Mouse (Mus musculus): ENCODE results near the gene Pyroxd2.
"Not testable (repeated sequence)": the region's sequence is repeated elsewhere in the genome, so short reads cannot be mapped to it uniquely, and the experiment has no call there.

The Pyroxd2 gene

DNA sequence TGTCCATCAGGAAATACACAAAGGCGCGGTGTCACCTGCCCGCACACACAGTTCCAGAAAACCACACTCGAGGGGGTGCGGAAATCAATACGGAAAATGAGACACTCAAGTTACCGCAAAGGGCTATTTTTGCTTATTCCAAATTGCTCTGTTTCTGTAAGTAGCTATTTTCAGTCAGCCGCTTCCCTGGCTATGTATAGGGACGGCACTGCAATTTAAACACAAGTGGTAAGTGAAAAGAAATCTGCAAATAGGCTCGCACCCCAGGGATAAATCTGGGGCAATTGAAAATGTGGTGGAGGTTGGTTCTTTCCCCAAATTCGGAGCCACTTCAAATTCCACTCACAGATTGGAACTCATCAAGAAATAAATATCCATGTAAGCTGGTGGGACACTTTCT, 63.3 kb downstream of the Pyroxd2 start:
- no peak for DNase-seq

DNA sequence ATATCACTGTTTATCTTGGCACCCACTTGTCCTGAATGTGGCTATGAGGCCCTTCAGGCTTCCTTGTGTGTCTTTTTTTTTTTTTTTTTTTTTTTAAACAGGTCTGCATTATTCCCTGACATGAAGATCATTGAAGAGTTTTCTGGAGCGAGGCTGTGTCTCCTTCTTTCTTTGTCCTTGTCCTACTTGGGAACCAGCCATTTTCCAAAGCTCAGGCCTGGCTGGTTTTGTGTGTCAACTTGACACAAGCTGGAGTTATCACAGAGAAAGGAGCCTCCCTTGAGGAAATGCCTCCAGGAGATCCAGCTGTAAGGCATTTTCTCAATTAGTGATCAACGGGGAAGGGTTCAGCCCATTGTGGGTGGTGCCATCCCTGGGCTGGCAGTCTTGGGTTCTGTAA, 69.8 kb downstream of the Pyroxd2 start:
- DNase-seq, result not testable (repeated sequence)

DNA sequence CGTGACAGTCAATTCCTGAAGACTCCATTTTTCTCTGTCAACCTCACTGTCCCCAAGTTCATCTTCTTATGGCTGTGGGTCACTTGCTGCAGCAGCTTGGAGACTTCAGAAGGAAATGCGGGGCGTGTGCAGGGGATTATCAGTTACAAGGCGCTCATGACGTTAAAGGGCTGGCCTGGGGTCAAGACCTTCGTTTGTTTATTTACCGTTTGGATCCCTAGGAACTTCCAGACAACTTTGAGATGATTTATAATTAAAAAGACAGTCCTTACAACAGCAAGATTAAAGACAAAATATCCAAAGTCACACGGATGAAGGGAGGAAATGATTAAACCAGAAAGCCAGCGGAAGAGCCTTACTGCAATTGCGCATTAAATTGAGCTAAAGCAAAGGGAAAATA, 74.4 kb downstream of the Pyroxd2 start:
- no peak for DNase-seq

DNA sequence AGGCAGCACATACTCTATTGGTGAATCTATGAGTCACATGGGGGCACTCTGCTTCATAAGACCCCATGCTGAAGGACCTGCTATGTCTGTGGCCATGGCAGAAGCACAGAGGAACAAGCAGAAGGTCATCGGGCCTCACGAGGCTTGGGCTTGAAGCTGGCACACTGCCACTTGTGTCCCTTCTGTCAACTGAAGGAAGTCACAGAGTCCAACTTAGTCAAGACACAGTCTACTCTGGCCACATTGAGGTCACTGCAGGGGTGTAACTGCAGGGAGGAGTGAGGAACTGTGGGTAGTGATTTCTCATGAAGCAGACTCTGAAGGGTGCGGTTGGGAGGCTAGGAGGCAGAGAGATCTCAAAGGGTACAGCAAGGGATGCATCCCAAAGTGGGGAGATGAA, 75.1 kb downstream of the Pyroxd2 start:
- no peak for DNase-seq

DNA sequence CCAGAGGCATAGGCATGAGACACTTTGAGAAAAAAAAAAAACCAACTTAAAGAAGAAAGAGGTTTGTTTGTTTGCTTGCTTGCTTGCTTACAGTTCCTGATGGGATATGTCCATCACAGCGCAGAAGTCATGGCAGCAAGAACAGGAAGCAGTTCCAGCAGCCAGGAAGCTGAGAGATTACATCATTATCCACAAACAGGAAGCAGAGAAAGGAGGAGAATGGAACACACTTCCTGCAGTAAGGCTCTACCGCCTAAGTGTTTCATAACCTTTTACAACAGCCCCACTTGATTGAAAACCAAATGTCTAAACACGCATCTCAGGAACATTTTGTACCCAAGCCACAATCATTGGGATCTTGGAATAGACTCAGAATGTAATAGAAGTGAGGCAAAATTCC, 75.6 kb downstream of the Pyroxd2 start:
- DNase-seq, result no peak
